Mouse (Mus musculus): ENCODE measurements around the gene Tssk3.

Gene Tssk3

GRCm38 (mm10) chr4:129448713-129449112 lies 42.1 kb downstream of the Tssk3 start:
- DNase-seq (ENCODE audit: low spot score in 2 of 2), result no peak

- no peak for DNase-seq (ENCODE audit: low spot score in 2 of 2)
These were observed 42.9 kb downstream of the Tssk3 start for GRCm38 (mm10) chr4:129447778-129448563.

- DNase-seq (ENCODE audit: low spot score in 2 of 2), result no peak
These were observed 43.5 kb downstream of the Tssk3 start for GRCm38 (mm10) chr4:129447360-129447759.

GRCm38 (mm10) chr4:129441145-129441544 lies 49.7 kb downstream of the Tssk3 start:
- DNase-seq (ENCODE audit: low spot score in 2 of 2), result no peak

GRCm38 (mm10) chr4:129440340-129441063 lies 50.3 kb downstream of the Tssk3 start, which contains the start of gene Zbtb8b:
Zbtb8b (minus strand) TSS chr4:129440853.
- no peak for DNase-seq (ENCODE audit: low spot score in 2 of 2)
